ENCODE assay signal across 12 mouse cellular contexts in genomic region chr14:72850884-72851283, GRCm38 (mm10).
"Had no signal": no experiment of that assay in that cellular context is flagged by ENCODE, and none has a peak within 500 bp of the region (broad histone marks: within the 10 kb centered on the region; RNA-seq: fewer than 3 reads in every experiment).

No protein-coding gene starts in this region.

- DNase-seq: gastrocnemius, adult 2 months; gastrocnemius, postnatal 10 days; gastrocnemius, postnatal 25 days; heart, postnatal 10 days; heart, postnatal 36 days; kidney, adult 11 months; kidney, adult 2 months; kidney, adult 9 months; kidney, postnatal 14 days; kidney, postnatal 4 days; liver; liver, embryonic 13.5 days had no signal
